Mouse (Mus musculus) thymus, adult 2 months (tissue): ENCODE data around the gene Fbln1.

Source experiments
- CTCF ChIP-seq: fragments of 200-500 bp; IDR thresholded peaks from 2 replicates; pipeline ENCODE4 v1.5.1; 2012; ENCODE audit warnings: mild to moderate bottlenecking, control low read depth, low read length, moderate library complexity, borderline replicate concordance; ENCODE audit not compliant: control insufficient read depth, poor library complexity, insufficient read depth; ENCODE audit errors: extremely low read depth
- POLR2A ChIP-seq: fragments of 200-500 bp; IDR thresholded peaks from 2 replicates; pipeline ENCODE4 v1.6.1; 2012; ENCODE audit warnings: mild to moderate bottlenecking, low read length, control low read depth, moderate library complexity; ENCODE audit not compliant: control insufficient read depth, poor library complexity, insufficient read depth; ENCODE audit errors: extremely low read depth

DNA sequence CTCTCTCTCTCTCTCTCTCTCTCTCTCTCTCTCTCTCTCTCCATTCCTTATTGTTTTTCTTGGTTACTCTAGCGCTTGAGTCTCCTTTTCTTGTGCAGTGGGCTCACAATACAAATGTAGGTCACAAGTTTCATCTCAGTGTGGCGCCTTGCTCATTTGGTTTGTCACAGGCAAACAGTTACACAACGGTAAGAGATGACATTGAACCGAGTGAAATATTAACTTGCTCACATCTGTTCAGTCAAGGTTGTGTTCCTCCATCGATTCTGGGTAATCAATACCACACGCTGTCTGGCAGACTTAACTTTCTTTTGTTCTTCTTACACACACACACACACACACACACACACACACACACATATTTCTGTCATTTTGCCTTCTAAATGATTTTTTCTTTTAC lies 124.3 kb downstream of the Fbln1 start:
- TF ChIP-seq CTCF (no peak), POLR2A (no peak)
